Mouse (Mus musculus) v-Abl transformed pro-B cells (cell line): Measurements from ENCODE around the gene Npepl1.

Source experiments
- in situ Hi-C, 2 experiments: fragments of 400-800 bp; cut with MboI; formaldehyde crosslinking; loops; one replicate each; pipeline ENCODE4 v1.15.1; 2025; ENCODE audit not compliant: unreplicated experiment in 2 of 2

Npepl1 gene

DNA sequence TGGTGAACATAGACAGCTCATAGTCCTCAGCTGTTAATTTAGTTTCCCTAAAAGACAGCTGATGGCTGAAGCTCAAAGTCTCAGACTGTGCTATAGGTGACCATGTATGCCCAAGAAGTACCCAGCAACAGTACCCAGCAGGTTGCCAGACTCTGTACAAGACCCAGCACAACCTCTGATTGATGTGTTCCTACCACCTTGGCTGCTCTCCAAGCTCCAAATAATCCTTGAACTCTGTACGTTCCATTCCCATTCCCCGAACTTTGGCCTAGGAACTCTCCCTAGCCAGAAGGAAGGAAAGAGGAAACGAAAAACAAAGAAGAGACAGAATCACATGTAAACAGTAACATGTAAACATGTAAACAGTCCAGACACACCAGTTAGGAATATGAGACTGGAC lies 50.3 kb downstream of the Npepl1 start:
- in situ Hi-C loops: no loop called here
